Mouse (Mus musculus): ENCODE data around the gene Olfr994. TPM values are rescaled to one million over a fixed set of nuclear protein-coding genes. Genes with fewer than 3 reads are reported as not detected.

The Olfr994 gene
- total RNA-seq (2023) = not detected

DNA sequence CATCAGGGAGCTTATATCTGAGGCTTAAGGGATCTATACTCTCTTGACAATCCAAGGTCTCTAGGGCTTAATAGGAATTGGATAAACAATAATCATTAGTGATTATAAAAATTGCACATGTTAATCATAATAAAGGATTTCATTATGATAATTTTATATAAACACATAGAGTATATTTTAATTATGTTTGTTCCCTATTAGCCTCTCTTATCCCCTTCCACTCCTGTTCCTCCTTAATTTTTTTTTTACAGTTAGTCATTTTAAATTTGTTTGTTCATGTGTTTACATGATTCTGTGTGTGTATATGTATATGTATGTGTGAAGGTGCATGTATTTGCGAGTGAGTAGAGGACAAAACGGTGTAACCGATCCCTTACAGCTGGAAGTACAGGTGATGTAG, at the start of gene Olfr994:
TSS of gene Olfr994 (minus strand) at position 101 of the 400 bp plus-strand sequence.

DNA sequence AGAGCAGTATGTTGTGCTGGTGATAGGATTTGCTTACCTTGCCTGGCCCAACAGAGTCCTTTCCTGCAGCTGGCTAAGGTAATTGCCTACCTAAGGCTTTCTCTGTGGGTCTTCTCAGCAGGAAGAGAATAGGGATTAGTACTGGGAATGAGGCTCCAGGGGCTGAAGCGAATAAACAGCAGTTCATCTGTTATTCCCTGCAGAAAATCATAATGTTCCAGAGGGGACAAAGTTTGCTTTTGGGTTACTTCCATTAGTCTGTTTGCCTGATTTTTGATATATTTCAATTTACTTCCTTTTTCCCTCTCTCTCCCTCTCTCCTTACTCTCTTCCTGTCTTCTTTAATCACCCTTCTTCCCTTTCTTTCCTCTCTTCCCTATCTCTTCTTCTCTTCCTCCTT, 7.3 kb upstream of the Olfr994 start, which contains the start of gene Olfr995:
TSS of gene Olfr995 (minus strand) at position 101 of the 400 bp plus-strand sequence.

DNA sequence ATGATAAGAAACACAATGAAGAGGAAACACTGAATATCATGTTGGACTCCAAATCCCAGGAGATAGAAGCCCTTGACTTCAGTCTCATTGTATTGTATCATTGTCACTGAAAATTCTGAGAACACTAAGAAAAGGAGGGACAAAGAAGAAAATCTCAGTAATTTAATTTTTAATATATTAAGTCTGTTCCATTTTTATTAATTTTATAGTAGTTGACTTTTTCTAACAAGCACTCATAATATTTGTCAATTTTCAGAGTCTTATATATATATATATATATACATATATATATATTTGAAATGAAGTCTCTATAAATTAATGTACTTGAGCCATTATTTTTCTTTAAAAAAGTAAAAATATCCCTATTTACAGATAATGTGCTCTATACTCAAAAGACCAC, 21.5 kb downstream of the Olfr994 start, which contains the start of gene Olfr993:
TSS of gene Olfr993 (minus strand) at position 101 of the 400 bp plus-strand sequence.

DNA sequence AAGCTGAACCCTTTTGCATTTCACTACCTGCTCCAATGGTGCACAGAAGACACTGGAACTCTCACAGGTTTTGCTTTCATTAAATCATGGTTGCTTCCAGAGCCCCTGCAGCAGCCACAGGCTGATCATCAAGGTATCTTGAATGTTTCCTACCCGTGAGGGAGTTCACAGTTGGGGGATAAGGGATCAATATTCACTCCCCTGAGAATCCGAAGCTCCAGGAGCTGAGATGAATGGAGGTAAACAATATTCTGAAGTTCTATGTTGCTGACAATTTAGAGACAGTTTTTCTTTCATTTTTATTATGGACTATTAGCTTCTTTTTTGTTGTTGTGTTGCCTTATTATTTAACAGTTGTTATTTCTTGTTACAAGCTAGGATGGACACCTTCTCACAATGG, 26.9 kb downstream of the Olfr994 start, which contains the start of gene Olfr992:
TSS of gene Olfr992 (minus strand) at position 101 of the 400 bp plus-strand sequence.

Other genes with a start within 250 kb of the Olfr994 start
- gene Lrrc55, start 239.3 kb downstream of the Olfr994 start, total RNA-seq (2023) = not detected
- not detected for gene Olfr987, start 97.1 kb downstream of the Olfr994 start, total RNA-seq (2023)
- gene Olfr988, start 73.2 kb downstream of the Olfr994 start, total RNA-seq (2023) = not detected
- gene Olfr992, start 27.0 kb downstream of the Olfr994 start, total RNA-seq (2023) = not detected
- gene Olfr993, start 21.6 kb downstream of the Olfr994 start, total RNA-seq (2023) = not detected
- not detected for gene Olfr995, start 7.2 kb upstream of the Olfr994 start, total RNA-seq (2023)
- gene 4833423E24Rik, start 82.6 kb upstream of the Olfr994 start, total RNA-seq (2023) = not detected
- not detected for gene Olfr996, start 142.8 kb upstream of the Olfr994 start, total RNA-seq (2023)
- not detected for gene Olfr998, start 152.5 kb upstream of the Olfr994 start, total RNA-seq (2023)
- gene Olfr1000, start 175.5 kb upstream of the Olfr994 start, total RNA-seq (2023) = not detected
- not detected for gene Olfr1002, start 214.3 kb upstream of the Olfr994 start, total RNA-seq (2023)
- not detected for gene Olfr154, start 228.0 kb upstream of the Olfr994 start, total RNA-seq (2023)
- gene Olfr1006, start 242.3 kb upstream of the Olfr994 start, total RNA-seq (2023) = not detected